Mouse (Mus musculus): Measurements from ENCODE around the gene Tsc22d1.

The Tsc22d1 gene

DNA sequence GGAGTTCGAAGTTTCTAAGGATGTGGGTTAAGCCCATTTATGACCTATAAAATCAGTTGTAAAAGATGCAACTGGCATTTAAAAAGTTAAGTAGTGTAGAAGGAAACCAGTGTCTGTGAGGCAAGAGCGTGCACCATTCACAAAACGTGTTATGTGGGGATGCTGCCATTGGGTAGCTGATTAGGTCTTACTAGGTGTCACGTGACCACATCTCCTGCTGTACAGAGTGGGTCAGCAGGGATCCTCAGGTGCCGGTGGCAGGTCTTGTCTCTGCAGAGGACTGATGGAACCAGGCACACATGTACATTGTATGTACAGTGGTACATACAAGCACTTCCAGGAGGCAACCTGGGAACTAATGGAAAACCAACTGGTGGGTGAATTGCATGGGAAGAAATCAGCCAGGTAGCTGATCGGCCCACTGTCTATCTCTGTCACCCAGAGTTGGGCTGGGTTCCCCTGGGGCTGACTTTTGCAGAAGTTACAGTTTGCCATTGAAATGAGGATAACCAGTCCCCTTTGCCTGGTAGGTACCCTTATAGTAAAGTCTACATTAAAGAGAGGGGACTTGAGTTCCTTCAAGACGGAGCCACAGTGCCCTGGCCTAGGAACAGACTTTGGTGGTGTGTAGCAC lies 116.4 kb downstream of the Tsc22d1 start:
- H3K36me3 ChIP-seq (ENCODE audit: control insufficient read depth, insufficient read depth, low read length, poor library complexity, severe bottlenecking), result no peaks in the 10 kb centered on the region
- H3K27me3 ChIP-seq (ENCODE audit: control insufficient read depth, insufficient read depth, low read length, poor library complexity, severe bottlenecking), result no peaks in the 10 kb centered on the region
- DNase-seq (ENCODE audit: low read depth, low spot score), result no peak

DNA sequence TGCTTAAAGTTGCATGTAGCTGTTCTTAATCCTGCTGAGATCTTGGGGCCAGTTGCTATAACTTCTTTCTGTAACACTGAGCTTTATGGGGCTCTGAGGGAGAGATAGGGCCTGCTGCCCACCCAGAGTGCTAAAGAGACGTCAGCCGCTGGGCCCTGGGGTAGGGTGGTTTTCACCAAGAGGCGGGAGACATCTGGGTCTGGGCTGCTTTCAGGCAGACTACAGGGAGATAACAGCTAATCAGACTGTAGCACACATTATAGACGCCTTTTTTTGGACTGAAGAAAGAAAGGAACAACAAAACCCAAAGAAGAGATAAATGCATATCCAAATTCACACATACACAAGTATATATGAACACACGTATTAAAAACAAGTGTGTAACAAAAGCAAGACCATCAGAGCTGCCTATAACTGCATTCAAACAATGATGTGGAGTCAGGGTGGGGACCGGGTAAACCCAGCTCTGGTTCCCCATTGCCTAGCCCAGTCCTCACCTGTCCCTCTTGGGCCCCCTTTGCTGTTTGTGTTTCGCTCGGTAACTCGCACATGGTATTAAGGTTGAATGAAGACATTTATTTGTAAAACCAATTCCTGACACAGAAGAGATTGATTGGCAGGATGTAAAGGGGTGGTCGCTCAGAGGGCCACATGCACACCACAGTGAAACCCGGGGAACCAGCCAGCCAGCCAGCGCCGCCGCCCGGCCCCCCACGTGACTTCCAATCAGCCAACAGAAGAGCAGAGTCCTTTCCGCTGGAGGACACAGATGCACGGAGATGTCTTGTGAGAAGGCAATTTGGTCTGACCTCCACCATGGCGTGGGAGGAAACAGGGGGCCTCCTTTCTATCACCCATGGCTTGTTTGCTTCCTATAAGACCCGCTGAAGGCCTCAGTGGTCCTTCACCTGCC lies 117.8 kb downstream of the Tsc22d1 start:
- Histone ChIP-seq H3K36me3 (ENCODE audit: control insufficient read depth, insufficient read depth, low read length, poor library complexity, severe bottlenecking) (no peaks in the 10 kb centered on the region), H3K27me3 (ENCODE audit: control insufficient read depth, insufficient read depth, low read length, poor library complexity, severe bottlenecking) (no peaks in the 10 kb centered on the region)
- peak; percentile 27 for DNase-seq (ENCODE audit: low read depth, low spot score)

DNA sequence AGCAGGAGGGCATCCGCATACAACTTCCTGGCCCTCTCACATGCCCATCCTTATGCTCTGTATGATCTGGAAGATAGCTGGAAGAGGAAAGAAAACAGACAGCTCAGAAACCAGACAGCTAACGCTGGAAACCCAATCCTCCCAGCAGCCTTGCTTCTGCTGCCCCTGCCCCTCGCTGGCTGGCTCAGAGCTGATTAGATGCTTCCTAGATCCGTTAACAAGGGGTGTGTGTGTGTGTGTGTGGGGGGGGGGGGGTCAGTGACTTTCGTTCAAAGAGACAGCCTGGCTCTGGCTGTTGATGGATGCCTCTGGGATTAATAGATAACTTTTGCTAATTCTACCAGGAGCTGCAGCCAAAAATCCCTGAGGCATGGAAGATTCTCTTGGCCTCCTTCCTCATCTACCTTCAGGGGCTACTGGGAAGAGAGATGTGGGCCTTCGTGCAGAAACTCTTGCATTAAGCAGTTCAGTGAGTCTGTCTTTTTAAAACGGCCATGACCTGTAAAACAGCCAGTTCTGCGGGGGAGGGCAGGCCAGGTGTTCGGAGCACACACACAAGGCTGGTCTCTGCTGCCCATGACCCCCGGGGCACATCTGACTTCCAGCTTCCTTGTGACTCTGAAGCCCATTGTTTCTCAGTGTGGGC lies 118.5 kb downstream of the Tsc22d1 start:
- Histone ChIP-seq H3K27me3 (ENCODE audit: control insufficient read depth, insufficient read depth, low read length, poor library complexity, severe bottlenecking) (no peaks in the 10 kb centered on the region), H3K36me3 (ENCODE audit: control insufficient read depth, insufficient read depth, low read length, poor library complexity, severe bottlenecking) (no peaks in the 10 kb centered on the region)
- DNase-seq (ENCODE audit: low read depth, low spot score), result no peak

DNA sequence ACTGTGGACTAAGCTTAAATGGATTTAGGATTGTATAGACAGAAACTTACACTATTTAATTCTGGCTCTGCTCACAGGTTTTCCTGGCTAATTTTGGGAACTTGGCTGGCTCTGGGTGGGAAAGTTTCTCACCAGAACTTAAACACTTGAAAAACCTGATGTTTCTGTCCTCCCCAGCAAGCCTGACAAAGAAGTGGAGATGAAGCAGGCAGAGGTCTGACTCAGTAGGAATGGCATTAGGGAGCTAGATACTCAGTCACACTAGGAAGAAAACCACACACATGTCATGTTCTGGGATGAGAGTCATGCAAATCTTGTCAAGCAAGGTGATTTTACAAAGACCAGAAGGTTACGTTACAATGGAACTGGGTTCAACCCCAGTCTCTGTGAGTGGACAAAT lies 120.3 kb downstream of the Tsc22d1 start:
- DNase-seq (ENCODE audit: low read depth, low spot score), result no peak
- Histone ChIP-seq H3K36me3 (ENCODE audit: control insufficient read depth, insufficient read depth, low read length, poor library complexity, severe bottlenecking) (no peaks in the 10 kb centered on the region), H3K27me3 (ENCODE audit: control insufficient read depth, insufficient read depth, low read length, poor library complexity, severe bottlenecking) (no peaks in the 10 kb centered on the region)

DNA sequence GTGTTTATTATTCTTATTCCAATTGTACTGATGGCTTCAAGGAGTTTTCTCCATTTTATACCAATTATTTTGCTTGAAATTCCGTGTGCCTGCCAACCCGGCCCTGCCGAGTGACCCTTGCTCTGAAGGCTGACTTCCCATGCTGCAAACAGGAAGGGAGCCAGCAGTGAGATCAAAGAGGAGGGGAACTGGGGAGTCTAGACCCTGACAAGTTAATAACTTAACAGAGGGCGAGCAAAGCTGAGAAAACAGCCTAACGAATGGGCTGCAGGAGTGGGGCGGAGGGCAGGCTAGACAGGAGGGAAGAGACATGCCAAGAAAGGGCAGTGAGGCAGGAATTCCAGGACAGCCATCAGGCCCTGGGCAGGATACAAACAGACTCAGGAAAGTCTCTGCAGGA lies 122.2 kb downstream of the Tsc22d1 start:
- Histone ChIP-seq H3K27me3 (ENCODE audit: control insufficient read depth, insufficient read depth, low read length, poor library complexity, severe bottlenecking) (no peaks in the 10 kb centered on the region), H3K36me3 (ENCODE audit: control insufficient read depth, insufficient read depth, low read length, poor library complexity, severe bottlenecking) (no peaks in the 10 kb centered on the region)
- DNase-seq (ENCODE audit: low read depth, low spot score), result no peak

DNA sequence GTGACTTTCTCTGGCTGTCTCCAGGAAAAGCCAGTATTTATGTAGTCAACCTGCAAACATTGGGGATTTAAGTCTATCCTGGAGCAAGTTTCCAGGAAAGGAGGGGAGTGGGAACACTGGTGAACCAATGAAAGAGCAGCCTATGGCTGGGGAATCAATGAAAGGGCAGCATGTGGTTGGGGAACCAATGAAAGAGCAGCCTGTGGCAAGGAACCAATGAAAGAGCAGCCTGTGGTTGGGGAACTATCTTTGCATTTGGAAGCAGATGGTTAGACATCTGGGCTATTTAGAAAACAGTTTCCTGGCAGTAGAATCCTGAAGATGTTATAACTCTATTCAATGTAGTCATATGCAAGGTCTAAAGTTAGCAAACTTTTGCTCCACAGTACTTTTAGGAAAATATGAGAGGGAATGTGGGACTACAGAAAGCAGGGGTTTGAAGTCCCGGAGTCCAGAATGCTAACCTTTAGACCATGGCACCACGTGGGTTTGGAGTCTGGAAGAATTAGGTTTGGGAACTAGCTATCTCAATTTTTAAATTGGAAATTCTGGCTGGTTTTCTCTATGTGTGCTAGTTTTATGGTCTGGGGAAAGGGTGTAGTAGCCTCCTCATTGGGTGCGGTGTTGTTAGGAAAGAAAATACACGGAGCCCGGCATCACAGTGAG lies 125.4 kb downstream of the Tsc22d1 start:
- H3K36me3 ChIP-seq (ENCODE audit: control insufficient read depth, insufficient read depth, low read length, poor library complexity, severe bottlenecking), result no peaks in the 10 kb centered on the region
- DNase-seq (ENCODE audit: low read depth, low spot score), result no peak
- H3K27me3 ChIP-seq (ENCODE audit: control insufficient read depth, insufficient read depth, low read length, poor library complexity, severe bottlenecking), result no peaks in the 10 kb centered on the region

DNA sequence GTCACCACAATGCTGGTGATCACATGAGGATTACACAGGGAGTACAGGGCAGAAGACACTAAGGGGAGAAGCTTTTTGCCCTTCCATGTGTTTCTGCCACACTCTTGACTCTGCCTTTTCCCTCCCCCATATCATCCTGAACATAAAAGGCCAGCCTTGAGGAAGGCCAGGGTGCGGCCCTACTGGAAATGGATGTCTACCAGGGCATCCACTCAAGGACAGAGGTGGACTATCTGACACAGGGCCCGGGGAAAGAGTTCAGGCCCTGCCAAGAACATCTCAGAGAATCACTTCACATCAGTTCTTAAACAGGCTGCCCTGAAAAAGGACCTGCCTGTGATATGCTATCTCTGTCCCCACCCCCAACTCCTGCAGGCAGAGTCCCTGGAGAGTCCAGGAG lies 126.6 kb downstream of the Tsc22d1 start:
- no peaks in the 10 kb centered on the region for H3K27me3 ChIP-seq (ENCODE audit: control insufficient read depth, insufficient read depth, low read length, poor library complexity, severe bottlenecking)
- no peak for DNase-seq (ENCODE audit: low read depth, low spot score)

DNA sequence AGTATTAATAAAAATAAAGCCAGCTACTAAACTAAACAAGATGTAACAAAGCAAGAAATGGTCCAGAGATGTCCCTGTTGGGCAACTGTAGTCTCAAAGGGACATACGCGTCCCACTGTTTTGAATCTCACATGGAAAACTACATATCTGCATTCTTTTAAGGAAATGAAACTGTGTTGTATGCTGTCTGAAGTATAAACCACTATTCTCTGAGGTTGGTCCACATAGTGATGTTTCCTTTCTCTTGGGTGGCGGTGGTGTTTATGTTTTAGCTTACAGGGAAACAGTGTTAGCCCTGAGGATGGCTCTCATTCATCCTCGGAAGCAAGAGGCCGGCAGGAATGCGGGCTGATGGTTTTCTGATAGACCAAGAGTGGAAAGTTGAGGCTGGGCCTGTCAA lies 129.4 kb downstream of the Tsc22d1 start:
- no peaks in the 10 kb centered on the region for H3K27me3 ChIP-seq (ENCODE audit: control insufficient read depth, insufficient read depth, low read length, poor library complexity, severe bottlenecking)
- no peaks in the 10 kb centered on the region for H3K36me3 ChIP-seq (ENCODE audit: control insufficient read depth, insufficient read depth, low read length, poor library complexity, severe bottlenecking)

More for the DNA sequence above, 126.6 kb downstream of the Tsc22d1 start:
- no peaks in the 10 kb centered on the region for H3K36me3 ChIP-seq (ENCODE audit: control insufficient read depth, insufficient read depth, low read length, poor library complexity, severe bottlenecking)

DNA sequence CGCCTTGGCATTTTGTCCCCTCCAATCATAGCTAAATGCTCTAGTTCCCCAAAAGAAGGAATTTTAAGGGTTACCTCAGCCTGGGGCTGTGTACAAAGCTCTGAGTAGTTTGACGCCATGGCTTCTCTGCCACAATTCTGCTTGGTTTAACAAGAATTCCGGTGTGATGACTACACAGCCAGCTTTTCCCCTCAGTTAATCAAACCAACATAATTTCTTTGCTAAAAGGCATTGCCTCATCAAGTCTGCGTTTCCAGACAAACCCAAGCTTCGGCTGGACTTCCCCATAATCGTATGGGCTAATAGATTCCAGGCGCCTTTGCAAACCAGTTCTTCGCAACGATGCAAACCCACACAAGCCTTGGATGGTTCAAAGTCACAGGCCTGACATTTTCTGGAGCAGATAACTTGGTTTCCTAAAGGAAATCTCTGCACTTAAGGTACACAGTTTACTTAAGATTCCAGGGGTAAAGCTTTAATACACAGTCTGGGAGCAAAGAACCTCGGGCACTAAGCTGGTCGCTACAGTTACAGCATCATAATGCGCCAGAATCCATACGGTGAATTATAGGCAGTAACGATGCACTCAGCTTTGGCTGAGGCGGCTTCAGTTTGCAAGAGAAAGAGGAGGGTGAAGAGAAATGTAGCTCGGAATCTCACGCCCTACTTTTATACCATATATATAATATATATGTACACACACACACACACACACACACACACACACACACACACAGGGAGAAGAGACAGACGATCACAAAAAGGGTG lies 140.7 kb downstream of the Tsc22d1 start:
- Histone ChIP-seq H3K36me3 (ENCODE audit: control insufficient read depth, insufficient read depth, low read length, poor library complexity, severe bottlenecking) (no peaks in the 10 kb centered on the region), H3K27me3 (ENCODE audit: control insufficient read depth, insufficient read depth, low read length, poor library complexity, severe bottlenecking) (no peaks in the 10 kb centered on the region)
- DNase-seq (ENCODE audit: low read depth, low spot score), result no peak

More for the DNA sequence above, 129.4 kb downstream of the Tsc22d1 start:
- peak; percentile 17 for DNase-seq (ENCODE audit: low read depth, low spot score)

DNA sequence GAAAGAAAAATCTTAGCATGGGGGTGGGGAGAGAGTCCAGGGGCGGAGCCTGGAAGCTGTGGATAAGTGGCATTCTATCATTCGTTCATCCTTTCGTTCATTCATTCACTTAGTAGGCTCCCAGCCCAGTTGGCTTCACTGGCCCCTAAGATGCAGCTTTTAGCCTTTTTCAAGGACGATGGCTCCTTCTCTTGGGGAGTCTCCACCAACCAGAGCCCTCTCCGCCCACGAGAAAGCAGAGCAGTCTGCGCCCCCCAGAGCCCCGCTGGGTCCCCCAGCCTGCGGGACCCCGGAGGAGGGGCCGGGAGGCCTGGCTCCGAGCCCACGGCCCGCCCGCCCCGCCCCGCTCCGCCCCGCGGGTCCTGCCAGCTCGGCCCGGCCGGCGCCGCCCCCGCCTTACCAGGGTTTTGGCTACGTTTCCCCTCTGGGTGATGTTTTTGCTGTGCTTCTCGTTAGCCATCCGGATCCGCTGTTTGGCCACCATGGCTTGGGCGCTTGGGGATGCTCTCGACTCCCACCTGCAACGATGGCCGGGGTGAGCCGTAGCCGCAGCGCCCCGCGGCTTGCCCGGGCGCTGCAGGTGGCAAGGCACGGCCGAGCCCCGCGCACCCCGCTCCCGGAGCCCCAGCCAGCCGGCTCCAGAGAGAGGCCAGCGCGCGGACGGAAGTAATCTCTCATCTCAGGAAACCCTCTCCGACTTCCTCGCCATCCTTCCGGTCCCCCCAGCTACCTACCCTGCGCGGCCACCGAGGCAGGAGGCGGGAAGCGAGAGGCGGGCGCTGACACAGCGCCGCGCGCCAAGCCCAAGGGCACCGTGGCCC lies 141.5 kb downstream of the Tsc22d1 start:
- no peaks in the 10 kb centered on the region for H3K36me3 ChIP-seq (ENCODE audit: control insufficient read depth, insufficient read depth, low read length, poor library complexity, severe bottlenecking)
- DNase-seq (ENCODE audit: low read depth, low spot score), result peak; percentile 50
- no peaks in the 10 kb centered on the region for H3K27me3 ChIP-seq (ENCODE audit: control insufficient read depth, insufficient read depth, low read length, poor library complexity, severe bottlenecking)

DNA sequence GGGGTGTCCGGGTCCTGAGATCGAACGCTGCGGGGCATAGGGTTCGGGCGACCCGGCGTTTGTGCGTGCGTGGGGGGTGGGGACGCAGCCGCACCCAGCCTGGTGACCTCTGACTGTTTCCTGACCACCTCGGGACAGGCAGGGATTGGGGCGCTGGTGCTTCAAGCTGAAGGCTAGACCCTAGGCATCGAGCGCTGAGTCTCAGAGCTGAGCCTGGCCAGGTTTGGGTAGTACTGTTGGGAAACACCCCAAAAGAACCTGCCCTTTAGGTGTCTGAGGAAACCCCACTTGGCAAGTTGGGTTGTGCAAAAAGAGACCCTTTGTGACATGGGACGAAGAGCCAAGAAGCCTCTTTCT lies 142.1 kb downstream of the Tsc22d1 start, which contains the start of gene Serp2:
Serp2 (minus strand) TSS at position 38 of the 357 bp plus-strand sequence.
- no peak for DNase-seq (ENCODE audit: low read depth, low spot score)
- Histone ChIP-seq H3K36me3 (ENCODE audit: control insufficient read depth, insufficient read depth, low read length, poor library complexity, severe bottlenecking) (no peaks in the 10 kb centered on the region), H3K27me3 (ENCODE audit: control insufficient read depth, insufficient read depth, low read length, poor library complexity, severe bottlenecking) (no peaks in the 10 kb centered on the region)
